Mouse (Mus musculus) ES-E14 (cell line): ENCODE results near the gene Dnaaf1. TPM values are rescaled to one million over a fixed set of nuclear protein-coding genes. Genes with fewer than 3 reads are reported as not detected.

Source experiments
- DNase-seq: peaks from one replicate; pipeline ENCODE4 v3.0.0-alpha.2; 2013; ENCODE audit warnings: low read depth, low spot score
- H3K27ac ChIP-seq: 2 replicates; pipeline ENCODE4 v1.5.1; 2012; ENCODE audit warnings: low read depth, mild to moderate bottlenecking, low read length, moderate library complexity, mixed read lengths; ENCODE audit not compliant: poor library complexity, insufficient read depth, severe bottlenecking
- H3K36me3 ChIP-seq: 2 replicates; pipeline ENCODE4 v1.6.1; 2012; ENCODE audit warnings: mild to moderate bottlenecking, low read length, moderate library complexity, mixed read lengths; ENCODE audit not compliant: control insufficient read depth, poor library complexity, insufficient read depth, severe bottlenecking
- H3K4me1 ChIP-seq, 2 experiments: fragments of 150-350 bp in 1 of 2; sonication (generic) in 1 of 2; 2 replicates each; pipeline ENCODE4 v1.6.1; 2012; ENCODE audit warnings: low read length in 2 of 2, mild to moderate bottlenecking in 1 of 2, mixed read lengths in 1 of 2; ENCODE audit not compliant: control insufficient read depth in 2 of 2, insufficient read depth in 2 of 2, poor library complexity in 1 of 2
- H3K4me3 ChIP-seq, 2 experiments: fragments of 150-350 bp in 1 of 2; sonication (generic) in 1 of 2; 2 replicates each; pipeline ENCODE4 v1.5.1; 2012; ENCODE audit warnings: low read length in 2 of 2, low read depth in 1 of 2, mild to moderate bottlenecking in 1 of 2, mixed read lengths in 1 of 2; ENCODE audit not compliant: insufficient read depth in 1 of 2, poor library complexity in 1 of 2, severe bottlenecking in 1 of 2
- H3K9ac ChIP-seq: 2 replicates; pipeline ENCODE4 v1.6.1; 2012; ENCODE audit warnings: low read depth, mild to moderate bottlenecking, low read length, mixed read lengths; ENCODE audit not compliant: poor library complexity, insufficient read depth, severe bottlenecking
- H3K9me3 ChIP-seq: fragments of 150-350 bp; sonication (generic); 2 replicates; pipeline ENCODE4 v1.6.1; 2012; ENCODE audit warnings: low read depth, mild to moderate bottlenecking, low read length; ENCODE audit not compliant: control insufficient read depth, insufficient read depth
- CHD2 ChIP-seq: IDR thresholded peaks from 2 replicates; pipeline ENCODE4 v1.6.1; 2014; ENCODE audit warnings: mild to moderate bottlenecking, low read depth, low read length, inconsistent platforms
- HCFC1 ChIP-seq: IDR thresholded peaks from 2 replicates; pipeline ENCODE4 v1.6.1; 2012; ENCODE audit warnings: low read length, inconsistent platforms, borderline replicate concordance; ENCODE audit not compliant: insufficient read depth
- MAFK ChIP-seq: IDR thresholded peaks from 2 replicates; pipeline ENCODE4 v1.6.1; 2014; ENCODE audit warnings: mild to moderate bottlenecking, low read depth, low read length, inconsistent platforms; ENCODE audit not compliant: insufficient read depth
- ZC3H11A ChIP-seq: IDR thresholded peaks from 2 replicates; pipeline ENCODE4 v1.6.1; 2012; ENCODE audit warnings: low read depth, mild to moderate bottlenecking, inconsistent platforms, low read length, borderline replicate concordance
- ZNF384 ChIP-seq: IDR thresholded peaks from 2 replicates; pipeline ENCODE4 v1.6.1; 2012; ENCODE audit warnings: low read depth, low read length, inconsistent platforms
- in situ Hi-C, 2 experiments: fragments of 600-800 bp; cut with MboI; formaldehyde crosslinking; loops; one replicate each; pipeline ENCODE4 v1.15.1; 2025; ENCODE audit warnings: low sequenced_read_pairs in 2 of 2, inconsistent platforms in 1 of 2; ENCODE audit not compliant: unreplicated experiment in 2 of 2
- total RNA-seq: library from RNA; depleted of rRNA; stranded (reverse); fragments of 300-350 nt; gene quantifications from 2 replicates; pipeline ENCODE4 v1.2.3, GENCODE M21; 2012

Gene Dnaaf1
- total RNA-seq, 1 experiment: 1.0 TPM

DNA sequence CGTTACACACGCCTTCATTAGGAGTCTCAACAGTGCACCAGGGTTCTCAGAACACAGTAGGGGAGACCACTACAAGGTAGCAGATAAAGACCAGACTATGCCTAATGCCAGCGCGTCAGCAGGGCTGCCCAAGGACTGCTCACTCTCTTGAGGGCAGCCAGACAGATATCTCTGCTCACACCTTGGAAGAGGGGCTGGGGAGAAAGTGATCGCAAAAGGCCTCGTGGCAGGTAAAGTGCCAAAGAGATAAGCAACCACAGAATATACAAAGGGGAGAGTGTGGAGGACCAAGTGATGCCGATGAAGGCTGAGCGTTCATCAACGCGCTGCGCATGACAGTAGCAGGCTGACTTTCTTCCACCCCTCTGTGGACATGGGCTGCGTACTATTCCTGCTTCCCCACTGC is 29.4 kb downstream of the Dnaaf1 start:
- DNase-seq: no peak
- Histone ChIP-seq H3K4me1 (peaks cover 0 to 7% of the 10 kb centered on the region in 2 experiments; a peak in 1 of 4 replicates), H3K36me3 (peaks cover 32% of the 10 kb centered on the region), H3K9ac (peak overlapping the region; percentile 91), H3K9me3 (no peaks in the 10 kb centered on the region), H3K4me3 (peak overlapping the region; percentile 87 to 90), H3K27ac (no peak overlapping the region)
- in situ Hi-C loops: no loop called here
- no peak for TF ChIP-seq MAFK
- TF ChIP-seq ZNF384: no peak
- TF ChIP-seq HCFC1: no peak
- TF ChIP-seq CHD2: no peak
- TF ChIP-seq ZC3H11A: no peak

DNA sequence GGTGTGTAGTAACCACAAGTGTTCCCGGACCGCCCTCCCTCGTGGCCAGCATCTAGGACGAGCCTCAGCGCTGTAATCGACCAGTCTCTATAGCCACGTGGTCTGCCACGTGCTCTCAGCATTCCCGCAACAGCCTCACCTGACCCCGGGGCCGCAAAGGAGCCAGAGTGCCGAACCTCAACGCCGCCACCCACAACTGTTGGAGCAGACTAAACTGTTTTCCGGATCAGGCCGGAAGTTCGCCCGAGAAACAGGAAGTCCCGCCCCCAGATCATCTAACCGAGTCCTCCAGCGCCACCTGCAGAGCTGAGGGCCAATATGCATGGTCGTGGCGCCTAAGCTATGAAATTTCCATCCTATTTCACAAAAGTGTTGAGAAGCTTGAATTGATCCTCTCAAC is 30.0 kb downstream of the Dnaaf1 start, which contains the start of gene Taf1c:
Taf1c (minus strand) TSS at position 227 of the 400 bp plus-strand sequence.
- TF ChIP-seq CHD2: no peak
- no peak for TF ChIP-seq ZC3H11A
- 0 out of 2 replicates have a peak, but pooled peaks have one; percentile 18 for TF ChIP-seq HCFC1

DNA sequence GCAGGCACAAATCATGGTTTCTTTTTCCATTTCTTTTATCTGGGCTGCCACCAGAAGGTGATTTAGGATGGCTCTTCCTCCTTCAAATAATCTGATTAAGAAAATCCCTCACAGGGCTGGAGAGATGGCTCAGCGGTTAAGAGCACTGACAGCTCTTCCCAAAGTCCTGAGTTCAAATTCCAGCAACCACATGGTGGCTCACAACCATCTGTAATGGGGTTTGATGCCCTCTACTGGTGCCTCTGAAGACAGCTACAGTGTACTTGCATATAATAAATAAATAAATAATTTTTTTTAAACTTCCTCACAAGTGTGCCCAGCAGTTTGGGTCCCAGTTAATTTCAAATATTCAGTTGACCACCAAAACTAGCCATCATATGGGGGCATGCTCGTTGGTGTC is 31.2 kb downstream of the Dnaaf1 start:
- Histone ChIP-seq H3K27ac (no peak overlapping the region), H3K4me1 (peaks cover 0 to 7% of the 10 kb centered on the region in 2 experiments; a peak in 1 of 4 replicates), H3K36me3 (peaks cover 17% of the 10 kb centered on the region), H3K4me3 (no peak overlapping the region), H3K9ac (no peak overlapping the region), H3K9me3 (no peaks in the 10 kb centered on the region)
- in situ Hi-C loops: no loop called here
- DNase-seq: no peak
- TF ChIP-seq CHD2 (no peak), ZC3H11A (no peak), HCFC1 (no peak), ZNF384 (peak; percentile 71)

More for the DNA sequence above, 30.0 kb downstream of the Dnaaf1 start, which contains the start of gene Taf1c:
- H3K9me3 ChIP-seq: no peaks in the 10 kb centered on the region
- peak; percentile 93 for DNase-seq
- H3K9ac ChIP-seq: peak within 1 kb of the TSS; percentile 91
- H3K36me3 ChIP-seq: peaks cover 29% of the 10 kb centered on the region
- H3K27ac ChIP-seq: no peak within 1 kb of the TSS
- in situ Hi-C loops: no loop called here
- peak within 1 kb of the TSS; percentile 87 to 90 for H3K4me3 ChIP-seq
- H3K4me1 ChIP-seq: peaks cover 0 to 7% of the 10 kb centered on the region in 2 experiments; a peak in 1 of 4 replicates

DNA sequence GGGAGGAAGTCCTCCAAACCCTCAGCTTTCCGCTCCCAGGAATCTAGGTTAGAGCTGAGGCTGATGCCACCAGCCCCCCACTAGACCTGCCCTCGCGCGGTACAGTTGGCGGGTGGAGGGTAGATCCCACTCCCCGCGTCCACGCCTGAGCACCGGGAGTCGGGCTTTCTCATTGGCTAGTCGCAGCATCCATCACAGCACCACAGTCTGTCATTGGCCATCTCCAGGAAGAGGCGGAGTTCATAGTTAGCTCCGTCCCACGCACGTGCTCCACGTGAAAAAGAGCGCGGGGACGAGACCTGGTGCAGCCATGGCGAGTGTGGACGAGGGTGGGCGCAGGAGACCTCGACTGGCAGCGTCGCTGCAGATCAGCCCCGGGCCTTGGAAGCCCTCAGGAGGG is 37.4 kb downstream of the Dnaaf1 start, which contains the start of gene Adad2:
Adad2 (plus strand) TSS at position 277 of the 400 bp plus-strand sequence.
- no peak within 1 kb of the TSS for H3K27ac ChIP-seq
- peaks cover 0 to 2% of the 10 kb centered on the region in 2 experiments; a peak in 1 of 4 replicates for H3K4me1 ChIP-seq
- in situ Hi-C loops: no loop called here
- no peaks in the 10 kb centered on the region for H3K9me3 ChIP-seq
- H3K36me3 ChIP-seq: no peaks in the 10 kb centered on the region
- peak within 1 kb of the TSS; percentile 20 for H3K9ac ChIP-seq
- TF ChIP-seq CHD2 (peak; percentile 88), ZNF384 (no peak), MAFK (no peak), ZC3H11A (no peak)
- peak within 1 kb of the TSS in 1 of 2 experiments; percentile 26; a peak in 2 of 4 replicates for H3K4me3 ChIP-seq
- DNase-seq: peak; percentile 65

DNA sequence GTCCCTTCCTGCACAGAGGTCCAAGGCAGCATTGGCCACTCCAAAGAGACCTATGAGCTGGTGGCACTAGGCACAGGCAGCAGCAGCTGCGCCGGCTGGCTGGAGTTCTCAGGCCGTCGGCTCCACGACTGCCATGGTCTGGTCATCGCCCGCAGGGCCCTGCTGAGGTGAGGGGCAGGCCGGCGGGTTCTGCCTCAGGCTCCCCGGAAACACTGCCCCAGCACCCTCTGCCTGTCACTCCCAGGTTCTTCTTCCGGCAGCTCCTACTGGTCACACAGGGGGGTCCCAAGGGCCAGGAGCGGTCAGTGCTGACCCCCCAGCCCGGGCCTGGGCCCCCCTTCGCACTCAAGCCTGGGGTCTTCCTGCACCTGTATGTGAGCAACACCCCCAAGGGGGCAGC is 40.1 kb downstream of the Dnaaf1 start:
- Histone ChIP-seq H3K36me3 (no peaks in the 10 kb centered on the region), H3K4me1 (peaks cover 2 to 10% of the 10 kb centered on the region in 2 experiments; a peak in 2 of 4 replicates), H3K27ac (no peak overlapping the region), H3K4me3 (0 out of 4 replicates have a peak overlapping the region, but pooled peaks of 1 of the 2 experiments have one; percentile 17), H3K9me3 (no peaks in the 10 kb centered on the region), H3K9ac (no peak overlapping the region)
- no peak for DNase-seq
- in situ Hi-C loops: no loop called here
- TF ChIP-seq ZC3H11A: no peak
- TF ChIP-seq ZNF384: no peak
- TF ChIP-seq MAFK: no peak
- TF ChIP-seq HCFC1: no peak
- no peak for TF ChIP-seq CHD2
